7 mouse cellular contexts compared by ENCODE assay signal in genomic region chr19:40477445-40477941, GRCm38 (mm10). TPM values are rescaled to one million over a fixed set of nuclear protein-coding genes. Genes with fewer than 3 reads are reported as not detected.
DNase-seq lines count a peak whose midpoint lies in the region; ATAC-seq and TF ChIP-seq lines count a peak whose summit lies in the region.

No protein-coding gene starts in this region.

- H3K9me3 ChIP-seq in heart, embryonic 10.5 days = no peaks in the 10 kb centered on the region
- H3K9me3 ChIP-seq in kidney, postnatal 0 days (replicated peaks; ENCODE audit: low read length) = no peaks in the 10 kb centered on the region

- H3K27ac ChIP-seq in spleen, adult 2 months (ENCODE audit: insufficient read depth, low read length) = peak overlapping the region; percentile 40
- peak overlapping the region; percentile 77 for H3K27ac ChIP-seq in heart, embryonic 10.5 days
- H3K27ac ChIP-seq in kidney, postnatal 0 days = peak overlapping the region; percentile 56

- H3K4me3 ChIP-seq in spleen, adult 2 months (ENCODE audit: extremely low read depth, insufficient read depth, insufficient read length) = no peak overlapping the region
- H3K4me3 ChIP-seq in heart, embryonic 10.5 days = no peak overlapping the region
- no peak overlapping the region for H3K4me3 ChIP-seq in kidney, postnatal 0 days (replicated peaks; ENCODE audit: low read depth, low read length)

- TF ChIP-seq CTCF in spleen, adult 2 months (IDR thresholded peaks at IDR 0.05; ENCODE audit: extremely low read depth, insufficient read depth, insufficient read length, insufficient replicate concordance) = no peak
- TF ChIP-seq CTCF in kidney, postnatal 0 days (IDR thresholded peaks at IDR 0.05; ENCODE audit: low read depth) = no peak

- H3K4me1 ChIP-seq in spleen, adult 2 months (ENCODE audit: control insufficient read depth, insufficient read depth, insufficient read length) = no peaks in the 10 kb centered on the region
- H3K4me1 ChIP-seq in heart, embryonic 10.5 days = peaks cover 63% of the 10 kb centered on the region
- peaks cover 13% of the 10 kb centered on the region; the same call in 1 of the 2 replicates for H3K4me1 ChIP-seq in kidney, postnatal 0 days (replicated peaks; ENCODE audit: insufficient read depth, low read length)

- 36% methylated on average over 5 of the region's 5 CpGs for WGBS in spleen, adult 2 months
- WGBS in heart, embryonic 10.5 days = 31% methylated on average over 5 of the region's 5 CpGs
- 39% methylated on average over 5 of the region's 5 CpGs for WGBS in kidney, postnatal 0 days

- H3K27me3 ChIP-seq in spleen, adult 2 months (ENCODE audit: control insufficient read depth, insufficient read depth, low read length) = no peaks in the 10 kb centered on the region
- H3K27me3 ChIP-seq in heart, embryonic 10.5 days (ENCODE audit: insufficient read depth, poor library complexity, severe bottlenecking) = no peaks in the 10 kb centered on the region
- no peaks in the 10 kb centered on the region for H3K27me3 ChIP-seq in kidney, postnatal 0 days (ENCODE audit: insufficient read depth, low read length)

- H3K9ac ChIP-seq in kidney, postnatal 0 days (ENCODE audit: low read depth, low read length) = no peak overlapping the region

- H3K36me3 ChIP-seq in spleen, adult 2 months (ENCODE audit: control insufficient read depth, insufficient read depth, low read length) = no peaks in the 10 kb centered on the region
- no peaks in the 10 kb centered on the region for H3K36me3 ChIP-seq in heart, embryonic 10.5 days
- no peaks in the 10 kb centered on the region for H3K36me3 ChIP-seq in kidney, postnatal 0 days (ENCODE audit: insufficient read depth, low read length)

- ATAC-seq in kidney, postnatal 0 days (replicated peaks; ENCODE audit: low FRiP score, low read depth) = 0 out of 2 replicates have a peak, but pooled peaks have one; percentile 49

- no peak for TF ChIP-seq POLR2A in spleen, adult 2 months (IDR thresholded peaks at IDR 0.05; ENCODE audit: low read depth, low read length)

- peak in 1 of 2 experiments; percentile 8 for DNase-seq in spleen, adult 2 months (ENCODE audit: low read depth in 1 of 2, low spot score in 2 of 2)
- DNase-seq in spleen, postnatal 36 days (ENCODE audit: low spot score in 2 of 2) = no peak
- DNase-seq in heart, embryonic 10.5 days (ENCODE audit: low spot score) = no peak
- no peak for DNase-seq in kidney, postnatal 0 days (ENCODE audit: low spot score)
- peak; percentile 49 to 73 for DNase-seq in natural killer cell, adult 2 months (ENCODE audit: low spot score in 2 of 2)
- no peak for DNase-seq in B cell, adult 2 months
- no peak for DNase-seq in frontal cortex, postnatal 10 days (ENCODE audit: low spot score in 2 of 2)

- no peak overlapping the region for H3K4me2 ChIP-seq in kidney, postnatal 0 days (ENCODE audit: low read length)

RNA-seq across cellular contexts. Expression of gene Sorbs1, which starts 36.1 kb away (rescaled TPM):
- 6.2 and 6.4 TPM in 2 replicates for polyA plus RNA-seq in spleen, adult 2 months (2012; rRNA removed)
- polyA plus RNA-seq in heart, embryonic 10.5 days (2016; fragmentation: Nextera tagmentation; extraction: Ambion mirVana) = 71.2 and 98.1 TPM in 2 replicates
- polyA plus RNA-seq in kidney, postnatal 0 days (2015; fragmentation: Nextera tagmentation; extraction: Ambion mirVana) = 46.5 and 49.9 TPM in 2 replicates

Comparison
In these comparisons a context has a peak if more than half of its experiments do, and no peak if none do; other contexts are left out.
1. DNase-seq: peak in natural killer cell, adult 2 months (2 of 2); none in spleen, postnatal 36 days (0 of 2), heart, embryonic 10.5 days (single experiment), kidney, postnatal 0 days (single experiment), B cell, adult 2 months (0 of 2) and frontal cortex, postnatal 10 days (0 of 2).
2. Peak in every context shown above with its lines, with median percentiles within 50 percentile points of each other: H3K27ac ChIP-seq.